Mouse (Mus musculus) forebrain, postnatal 0 days (tissue): ENCODE data around the gene Rhot2. TPM values are rescaled to one million over a fixed set of nuclear protein-coding genes. Genes with fewer than 3 reads are reported as not detected.

Experiments
- ATAC-seq: fragments of 200-750 bp; cut with Nextera tagmentation; 2 replicates; pipeline ENCODE4 v1.8.0; 2017; ENCODE audit warnings: mild to moderate bottlenecking, moderate library complexity
- DNase-seq: peaks from one replicate; pipeline ENCODE4 v3.0.0-alpha.2; 2015
- H3K27ac ChIP-seq: fragments of 300-500 bp; sonication (generic); 2 replicates; pipeline ENCODE4 v1.5.1; 2014; ENCODE audit warnings: low read depth, mild to moderate bottlenecking, antibody characterized with exemption, low read length, moderate library complexity, mixed read lengths
- H3K27me3 ChIP-seq: fragments of 300-500 bp; sonication (generic); 2 replicates; pipeline ENCODE4 v1.6.1; 2014; ENCODE audit warnings: mild to moderate bottlenecking, low read length, mixed read lengths; ENCODE audit not compliant: insufficient read depth
- H3K36me3 ChIP-seq: fragments of 300-500 bp; sonication (generic); 2 replicates; pipeline ENCODE4 v1.6.1; 2014; ENCODE audit warnings: mild to moderate bottlenecking, moderate library complexity; ENCODE audit not compliant: insufficient read depth
- H3K4me1 ChIP-seq: fragments of 300-500 bp; sonication (generic); 2 replicates; pipeline ENCODE4 v1.6.1; 2014; ENCODE audit warnings: antibody characterized with exemption; ENCODE audit not compliant: insufficient read depth
- H3K4me2 ChIP-seq: fragments of 300-500 bp; sonication (generic); 2 replicates; pipeline ENCODE4 v1.6.1; 2014; ENCODE audit warnings: low read depth, mild to moderate bottlenecking, moderate library complexity
- H3K4me3 ChIP-seq: fragments of 300-500 bp; sonication (generic); 2 replicates; pipeline ENCODE4 v1.5.1; 2014; ENCODE audit warnings: low read depth, low read length, mixed read lengths
- H3K9ac ChIP-seq: fragments of 300-500 bp; sonication (generic); 2 replicates; pipeline ENCODE4 v1.6.1; 2014; ENCODE audit warnings: mild to moderate bottlenecking
- H3K9me3 ChIP-seq: fragments of 300-500 bp; sonication (generic); 2 replicates; pipeline ENCODE4 v1.6.1; 2016; ENCODE audit warnings: low read length
- CTCF ChIP-seq: sonication (generic); IDR thresholded peaks from 2 replicates; pipeline ENCODE4 v1.5.1; 2016; ENCODE audit warnings: antibody characterized with exemption, control low read depth, low read depth
- WGBS: fragments of 180-500 bp; shearing (Covaris S2); extraction: QIAGEN DNeasy Blood & Tissue Kit; methylation state at CpG from one replicate; pipeline ENCODE4 v1.1.7; 2014; 5-methylcytosine and 5-hydroxymethylcytosine counted together
- polyA plus RNA-seq: library from polyadenylated mRNA; unstranded; fragments of >200 nt; fragmentation: Nextera tagmentation; extraction: Ambion mirVana; gene quantifications from 2 replicates; pipeline ENCODE4 v1.2.1, GENCODE M21; 2015
- total RNA-seq: library from RNA; depleted of rRNA; stranded (reverse); fragments of >200 nt; gene quantifications from 2 replicates; pipeline ENCODE4 v1.2.3, GENCODE M21; 2014

Rhot2 gene
- total and polyA plus RNA-seq, 2 experiments from 2014 or later, result 11.3 to 53.1 TPM

- TF ChIP-seq CTCF, result no peak
- H3K27ac ChIP-seq, result peak overlapping the region; percentile 84
- peak overlapping the region; percentile 77 for H3K9ac ChIP-seq
- peaks cover 33% of the 10 kb centered on the region for H3K4me1 ChIP-seq
- ATAC-seq, result peak; percentile 0; the same call in 1 of the 2 replicates
- H3K27me3 ChIP-seq, result no peaks in the 10 kb centered on the region
- H3K9me3 ChIP-seq, result no peaks in the 10 kb centered on the region
- WGBS, result 24% methylated on average over 21 of the region's 23 CpGs
- no peak for DNase-seq
- H3K36me3 ChIP-seq, result peaks cover 29% of the 10 kb centered on the region
- peak overlapping the region; percentile 61 for H3K4me3 ChIP-seq
- H3K4me2 ChIP-seq, result peak overlapping the region; percentile 89
Observed at GRCm38 (mm10) chr17:25836397-25837075, 8.1 kb downstream of the Rhot2 start.

GRCm38 (mm10) chr17:25835816-25836215, 8.8 kb downstream of the Rhot2 start:
- DNase-seq, result no peak
- H3K27me3 ChIP-seq, result no peaks in the 10 kb centered on the region
- peaks cover 37% of the 10 kb centered on the region for H3K4me1 ChIP-seq
- TF ChIP-seq CTCF, result no peak
- no peak for ATAC-seq
- H3K36me3 ChIP-seq, result peaks cover 29% of the 10 kb centered on the region
- H3K27ac ChIP-seq, result no peak overlapping the region
- H3K9me3 ChIP-seq, result no peaks in the 10 kb centered on the region
- peak overlapping the region; percentile 77; the same call in 1 of the 2 replicates for H3K9ac ChIP-seq
- H3K4me3 ChIP-seq, result no peak overlapping the region
- WGBS, result 92% methylated on average over 16 of the region's 16 CpGs
- peak overlapping the region; percentile 89 for H3K4me2 ChIP-seq

GRCm38 (mm10) chr17:25835301-25835700, 9.3 kb downstream of the Rhot2 start:
- Histone ChIP-seq H3K4me3 (no peak overlapping the region), H3K27me3 (no peaks in the 10 kb centered on the region), H3K4me2 (no peak overlapping the region), H3K4me1 (peaks cover 37% of the 10 kb centered on the region), H3K9ac (no peak overlapping the region), H3K9me3 (no peaks in the 10 kb centered on the region), H3K36me3 (peaks cover 29% of the 10 kb centered on the region), H3K27ac (no peak overlapping the region)
- DNase-seq, result no peak
- WGBS, result 91% methylated on average over 7 of the region's 7 CpGs
- no peak for TF ChIP-seq CTCF
- no peak for ATAC-seq

GRCm38 (mm10) chr17:25834595-25835222, 9.9 kb downstream of the Rhot2 start:
- no peak overlapping the region for H3K9ac ChIP-seq
- DNase-seq, result no peak
- peaks cover 29% of the 10 kb centered on the region for H3K36me3 ChIP-seq
- ATAC-seq, result no peak
- no peak overlapping the region for H3K27ac ChIP-seq
- peak overlapping the region; percentile 59 for H3K4me3 ChIP-seq
- TF ChIP-seq CTCF, result no peak
- peaks cover 42% of the 10 kb centered on the region for H3K4me1 ChIP-seq
- WGBS, result 90% methylated on average over 12 of the region's 12 CpGs
- peak overlapping the region; percentile 89 for H3K4me2 ChIP-seq
- no peaks in the 10 kb centered on the region for H3K9me3 ChIP-seq
- H3K27me3 ChIP-seq, result no peaks in the 10 kb centered on the region

- Histone ChIP-seq H3K9ac (no peak overlapping the region), H3K4me2 (peak overlapping the region; percentile 89), H3K36me3 (peaks cover 23% of the 10 kb centered on the region), H3K4me1 (peaks cover 44% of the 10 kb centered on the region), H3K27me3 (no peaks in the 10 kb centered on the region), H3K27ac (peak overlapping the region; percentile 93), H3K4me3 (peak overlapping the region; percentile 59), H3K9me3 (no peaks in the 10 kb centered on the region)
- 47% methylated on average over 6 of the region's 6 CpGs for WGBS
- DNase-seq (no peak), ATAC-seq (no peak)
- no peak for TF ChIP-seq CTCF
Observed at GRCm38 (mm10) chr17:25833961-25834594, 10.6 kb downstream of the Rhot2 start.

- no peaks in the 10 kb centered on the region for H3K9me3 ChIP-seq
- no peaks in the 10 kb centered on the region for H3K27me3 ChIP-seq
- ATAC-seq (peak; percentile 48), DNase-seq (no peak)
- H3K9ac ChIP-seq, result peak within 1 kb of the TSS; percentile 76
- peaks cover 46% of the 10 kb centered on the region for H3K4me1 ChIP-seq
- TF ChIP-seq CTCF, result no peak
- 2% methylated on average over 24 of the region's 24 CpGs for WGBS
- H3K4me3 ChIP-seq, result peak within 1 kb of the TSS; percentile 59
- H3K4me2 ChIP-seq, result peak within 1 kb of the TSS; percentile 89
- H3K36me3 ChIP-seq, result peaks cover 18% of the 10 kb centered on the region
- peak within 1 kb of the TSS; percentile 93 for H3K27ac ChIP-seq
Observed at GRCm38 (mm10) chr17:25833291-25833663, 11.4 kb downstream of the Rhot2 start, which contains the start of gene Stub1. Gene Stub1 (minus strand): TSS chr17:25833404.
